21 mouse cellular contexts compared by ENCODE assay signal in genomic region chr13:97581380-97581779, GRCm38 (mm10).
DNase-seq lines count a peak whose midpoint lies in the region; ATAC-seq and TF ChIP-seq lines count a peak whose summit lies in the region.
"Had no signal": no experiment of that assay in that cellular context is flagged by ENCODE, and none has a peak within 500 bp of the region (broad histone marks: within the 10 kb centered on the region; RNA-seq: fewer than 3 reads in every experiment).

No protein-coding gene starts in this region.

- WGBS in heart, embryonic 13.5 days, result 38% methylated on average over 4 of the region's 4 CpGs
- WGBS in lung, embryonic 16.5 days, result 67% methylated on average over 4 of the region's 4 CpGs

- H3K4me1 ChIP-seq in heart, embryonic 13.5 days, result peaks cover 52% of the 10 kb centered on the region
- H3K4me1 ChIP-seq in lung, embryonic 16.5 days (replicated peaks; ENCODE audit: control insufficient read depth, insufficient read depth, low read length), result peaks cover 19% of the 10 kb centered on the region
- peaks cover 4 to 12% of the 10 kb centered on the region in 2 experiments; a peak in 2 of 4 replicates for H3K4me1 ChIP-seq in MEL (ENCODE audit: control insufficient read depth in 1 of 2, insufficient read depth in 2 of 2, low read length in 2 of 2)

- TF ChIP-seq CTCF in MEL (IDR thresholded peaks at IDR 0.05 in 2 of 3, conservative IDR thresholded peaks at IDR 0.05 in 1 of 3; ENCODE audit: control insufficient read depth in 1 of 3, insufficient read depth in 1 of 3, low read depth in 2 of 3, low read length in 3 of 3, poor library complexity in 1 of 3, severe bottlenecking in 1 of 3), result no peak

- no peaks in the 10 kb centered on the region for H3K27me3 ChIP-seq in heart, embryonic 13.5 days (replicated peaks)
- H3K27me3 ChIP-seq in lung, embryonic 16.5 days (ENCODE audit: control insufficient read depth, insufficient read depth, low read depth, low read length), result no peaks in the 10 kb centered on the region
- no peaks in the 10 kb centered on the region for H3K27me3 ChIP-seq in MEL (ENCODE audit: control insufficient read depth in 1 of 2, insufficient read depth in 2 of 2, low read length in 2 of 2)
- H3K27me3 ChIP-seq: embryonic facial prominence, embryonic 13.5 days; forebrain, embryonic 12.5 days; heart, embryonic 12.5 days; Patski had no signal

- H3K79me2 ChIP-seq in MEL (ENCODE audit: control insufficient read depth, insufficient read depth, low read length, poor library complexity), result no peaks in the 10 kb centered on the region

- ATAC-seq in heart, embryonic 13.5 days (ENCODE audit: extremely low read depth, insufficient number of reproducible peaks, low FRiP score, low TSS enrichment), result no peak
- no peak for ATAC-seq in lung, embryonic 16.5 days (ENCODE audit: low read depth)
- peak; percentile 74 for ATAC-seq in megakaryocyte-erythroid progenitor cell, adult 5-6 weeks (replicated peaks; ENCODE audit: low FRiP score, low TSS enrichment, poor library complexity, severe bottlenecking)
- ATAC-seq: forebrain, embryonic 16.5 days; Patski had no signal

- no peak overlapping the region for H3K4me2 ChIP-seq in heart, embryonic 13.5 days
- no peak overlapping the region for H3K4me2 ChIP-seq in lung, embryonic 16.5 days (ENCODE audit: low read depth, low read length)
- H3K4me2 ChIP-seq: embryonic facial prominence, embryonic 13.5 days; forebrain, embryonic 12.5 days; heart, embryonic 12.5 days; hindbrain, embryonic 14.5 days had no signal

- TF ChIP-seq RAD21 in MEL (IDR thresholded peaks at IDR 0.05; ENCODE audit: low read depth, low read length), result no peak

- TF ChIP-seq EP300 in MEL (IDR thresholded peaks at IDR 0.05; ENCODE audit: low read depth in 1 of 2, low read length in 2 of 2), result no peak

- H3K9me3 ChIP-seq in heart, embryonic 13.5 days, result no peaks in the 10 kb centered on the region
- H3K9me3 ChIP-seq in lung, embryonic 16.5 days (ENCODE audit: control insufficient read depth, low read length), result no peaks in the 10 kb centered on the region
- H3K9me3 ChIP-seq in MEL (replicated peaks; ENCODE audit: insufficient read depth, low read length), result no peaks in the 10 kb centered on the region
- H3K9me3 ChIP-seq: embryonic facial prominence, embryonic 13.5 days; forebrain, embryonic 12.5 days; heart, embryonic 12.5 days had no signal

- H3K27ac ChIP-seq in heart, embryonic 13.5 days (replicated peaks), result peak overlapping the region; percentile 46; the same call in 1 of the 2 replicates
- H3K27ac ChIP-seq in lung, embryonic 16.5 days (ENCODE audit: low read length), result peak overlapping the region; percentile 40; the same call in 1 of the 2 replicates
- H3K27ac ChIP-seq in MEL (ENCODE audit: control insufficient read depth, low read depth, low read length), result no peak overlapping the region
- H3K27ac ChIP-seq: embryonic facial prominence, embryonic 13.5 days; forebrain, embryonic 12.5 days; hindbrain, embryonic 14.5 days had no signal

- no peak overlapping the region for H3K9ac ChIP-seq in heart, embryonic 13.5 days
- no peak overlapping the region for H3K9ac ChIP-seq in lung, embryonic 16.5 days (ENCODE audit: low read length)
- H3K9ac ChIP-seq in MEL (ENCODE audit: control insufficient read depth, low read depth, low read length, poor library complexity, severe bottlenecking), result no peak overlapping the region
- H3K9ac ChIP-seq: embryonic facial prominence, embryonic 13.5 days; forebrain, embryonic 12.5 days; heart, embryonic 12.5 days; hindbrain, embryonic 14.5 days had no signal

- H3K36me3 ChIP-seq in heart, embryonic 13.5 days, result no peaks in the 10 kb centered on the region
- no peaks in the 10 kb centered on the region for H3K36me3 ChIP-seq in lung, embryonic 16.5 days (ENCODE audit: control insufficient read depth, insufficient read depth, low read length)
- H3K36me3 ChIP-seq in MEL (ENCODE audit: control insufficient read depth in 1 of 2, insufficient read depth in 2 of 2, low read length in 2 of 2), result peaks cover 0 to 5% of the 10 kb centered on the region in 2 experiments; a peak in 2 of 4 replicates
- H3K36me3 ChIP-seq: embryonic facial prominence, embryonic 13.5 days; forebrain, embryonic 12.5 days; heart, embryonic 12.5 days had no signal

- DNase-seq in heart, adult 9 months (ENCODE audit: low spot score in 2 of 2), result no peak
- no peak for DNase-seq in lung, postnatal 14 days
- DNase-seq in MEL (ENCODE audit: low read depth, low spot score), result peak; percentile 13
- no peak for DNase-seq in T-cell, adult 2 months (ENCODE audit: low spot score)
- DNase-seq: adrenal gland, adult 2 months; adrenal gland, postnatal 25 days; cerebellum, adult 18-20 months; cerebellum, adult 9-11 months; cerebellum, postnatal 36 days; gastrocnemius, postnatal 10 days; heart, adult 18-20 months; heart, postnatal 4 days had no signal

- no peak overlapping the region for H3K4me3 ChIP-seq in heart, embryonic 13.5 days
- no peak overlapping the region for H3K4me3 ChIP-seq in lung, embryonic 16.5 days (ENCODE audit: low read length)
- H3K4me3 ChIP-seq in MEL (ENCODE audit: control insufficient read depth in 1 of 2, insufficient read depth in 1 of 2, low read depth in 2 of 2, low read length in 2 of 2), result no peak overlapping the region
- H3K4me3 ChIP-seq: embryonic facial prominence, embryonic 13.5 days; forebrain, embryonic 12.5 days; heart, embryonic 12.5 days had no signal

- TF ChIP-seq POLR2A in MEL (IDR thresholded peaks at IDR 0.05; ENCODE audit: control insufficient read depth in 1 of 2, insufficient read depth in 1 of 2, low read depth in 1 of 2, low read length in 2 of 2, poor library complexity in 1 of 2), result no peak

TF ChIP-seq in MEL, 35 proteins besides CTCF, POLR2A, EP300 and RAD21:
- TF ChIP-seq USF1 (IDR thresholded peaks at IDR 0.05; ENCODE audit: low read depth, low read length) (no peak), TCF12 (IDR thresholded peaks at IDR 0.05; ENCODE audit: low read depth, low read length) (no peak), USF2 (IDR thresholded peaks at IDR 0.05; ENCODE audit: borderline replicate concordance in 1 of 2, insufficient read depth in 1 of 2, low read depth in 1 of 2, low read length in 2 of 2) (no peak), POLR2AphosphoS5 (IDR thresholded peaks at IDR 0.05; ENCODE audit: borderline replicate concordance, low read depth, low read length) (no peak), MAX (IDR thresholded peaks at IDR 0.05; ENCODE audit: low read length) (no peak), GABPA (IDR thresholded peaks at IDR 0.05; ENCODE audit: low read depth, low read length) (no peak), UBTF (IDR thresholded peaks at IDR 0.05; ENCODE audit: borderline replicate concordance, insufficient read depth, low read depth, low read length) (no peak), JUND (IDR thresholded peaks at IDR 0.05; ENCODE audit: low read depth, low read length) (no peak)
